Mouse (Mus musculus): ENCODE results near the gene Hgd. TPM values are rescaled to one million over a fixed set of nuclear protein-coding genes. Genes with fewer than 3 reads are reported as not detected.
"Not testable (repeated sequence)": the region's sequence is repeated elsewhere in the genome, so short reads cannot be mapped to it uniquely, and the experiment has no call there.

Hgd gene
- total RNA-seq, 2 experiments from 2014 or later: 20.0 to 33.9 TPM

DNA sequence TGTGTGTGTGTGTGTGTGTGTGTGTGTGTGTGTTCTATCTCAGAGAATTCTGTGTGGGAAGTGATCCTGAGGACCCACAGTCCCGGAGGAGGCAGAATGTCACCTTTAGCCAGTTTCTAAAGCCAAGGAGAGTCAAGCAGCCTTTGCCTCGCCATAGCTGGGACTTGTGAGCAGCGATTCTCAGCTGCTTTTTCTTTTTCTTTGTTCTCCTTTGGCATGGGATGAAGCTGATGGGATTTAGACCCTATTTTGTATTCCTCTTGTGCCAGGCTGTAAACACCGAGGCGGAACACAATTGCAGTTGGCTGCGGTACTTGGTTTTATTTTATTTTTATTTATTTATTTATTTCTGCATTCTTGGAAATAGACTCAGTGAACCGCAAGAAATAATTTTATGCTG, 49.1 kb downstream of the Hgd start:
- no peak for DNase-seq

DNA sequence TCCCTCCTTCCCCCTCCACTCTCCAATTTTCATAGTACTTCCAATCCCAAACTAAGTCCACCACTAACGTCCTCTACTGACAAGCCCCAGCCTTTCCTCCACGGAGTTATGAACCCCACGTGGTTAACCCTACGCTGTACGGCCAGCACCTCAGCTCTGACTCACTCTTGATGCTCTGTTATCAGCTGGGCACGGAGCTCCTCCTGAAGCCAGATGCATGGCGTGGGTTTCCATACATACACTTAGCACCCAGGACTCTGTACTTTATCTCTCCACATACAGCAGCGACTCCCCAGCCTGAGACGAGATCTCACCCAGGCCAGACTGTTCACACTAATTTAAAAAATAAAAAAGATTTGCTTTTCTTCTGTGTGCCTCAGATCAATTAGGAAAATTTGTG, 54.6 kb downstream of the Hgd start:
- DNase-seq: no peak

DNA sequence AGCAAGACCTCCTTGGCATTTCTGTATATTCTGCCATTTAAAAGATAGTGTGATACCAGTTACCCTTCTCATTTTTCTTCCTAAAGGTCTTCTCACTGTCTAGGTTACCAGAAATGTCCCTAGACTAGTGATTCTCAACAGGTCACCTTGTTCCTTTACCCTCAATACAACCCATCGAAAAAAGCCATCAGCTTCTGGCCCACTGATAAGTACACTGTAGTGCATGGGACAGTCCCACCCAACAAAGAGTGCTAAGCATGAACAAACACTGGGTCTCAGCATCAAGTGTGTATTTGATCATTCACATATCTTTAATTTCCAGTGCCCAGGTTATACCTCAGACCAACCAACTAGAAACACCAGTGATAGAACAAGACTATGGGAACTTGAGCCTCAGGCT, 55.1 kb downstream of the Hgd start:
- no peak for DNase-seq

DNA sequence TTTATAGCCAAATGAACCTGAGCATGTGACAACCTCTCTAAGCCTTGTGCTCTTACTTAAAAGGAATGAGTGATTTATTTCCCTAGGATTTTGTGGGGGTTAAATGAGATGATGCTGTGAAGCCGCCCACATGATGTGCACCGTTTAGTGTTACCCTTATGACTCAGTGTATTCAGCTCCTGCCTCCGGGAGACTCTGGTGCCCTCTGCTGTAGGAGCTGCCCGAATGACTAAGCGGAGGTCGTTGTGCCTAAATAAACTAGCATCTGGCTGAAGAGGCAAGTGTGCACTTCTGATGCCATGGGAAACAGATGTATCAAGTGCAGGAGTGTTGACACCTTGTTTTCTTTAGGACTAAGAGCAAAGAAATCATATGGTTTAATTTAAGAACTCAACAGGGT, 56.2 kb downstream of the Hgd start:
- DNase-seq: peak; percentile 41

DNA sequence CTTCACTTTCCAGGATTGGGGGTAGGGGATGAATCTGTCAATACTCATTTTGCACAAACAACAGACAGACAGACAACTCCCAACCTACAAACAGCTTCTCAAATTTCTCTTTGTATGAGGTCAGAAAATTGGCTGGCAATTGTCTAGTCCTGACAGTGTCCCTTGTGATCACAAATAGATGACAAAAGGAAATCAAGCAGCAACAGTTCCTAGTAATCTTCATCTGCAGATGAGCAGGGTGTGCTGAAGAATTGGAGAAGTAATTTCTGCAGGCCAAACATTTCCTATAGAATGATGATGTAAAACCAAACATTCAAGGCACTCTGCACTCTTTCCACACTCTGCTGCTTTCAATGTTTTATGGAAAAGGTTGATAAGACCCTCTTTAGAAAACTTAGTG, 57.8 kb downstream of the Hgd start:
- DNase-seq: no peak

DNA sequence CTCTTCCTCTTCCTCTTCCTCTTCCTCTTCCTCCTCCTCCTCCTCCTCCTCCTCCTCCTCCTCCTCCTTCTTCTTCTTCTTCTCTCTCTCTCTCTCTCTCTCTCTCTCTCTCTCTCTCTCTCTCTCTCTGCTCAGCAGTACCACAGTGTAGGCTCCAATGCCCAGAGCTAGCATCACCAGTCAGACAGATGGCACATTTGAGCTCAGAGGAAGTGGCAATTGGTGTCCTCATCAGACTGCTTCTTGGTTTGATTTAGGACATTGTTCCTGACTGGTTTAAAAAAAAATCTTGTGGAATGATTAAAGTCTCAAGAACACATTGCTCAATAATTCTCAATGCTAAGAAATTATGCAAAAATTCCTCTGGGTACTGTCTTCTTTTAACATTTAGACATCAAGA, 60.6 kb downstream of the Hgd start:
- DNase-seq: not testable (repeated sequence)

DNA sequence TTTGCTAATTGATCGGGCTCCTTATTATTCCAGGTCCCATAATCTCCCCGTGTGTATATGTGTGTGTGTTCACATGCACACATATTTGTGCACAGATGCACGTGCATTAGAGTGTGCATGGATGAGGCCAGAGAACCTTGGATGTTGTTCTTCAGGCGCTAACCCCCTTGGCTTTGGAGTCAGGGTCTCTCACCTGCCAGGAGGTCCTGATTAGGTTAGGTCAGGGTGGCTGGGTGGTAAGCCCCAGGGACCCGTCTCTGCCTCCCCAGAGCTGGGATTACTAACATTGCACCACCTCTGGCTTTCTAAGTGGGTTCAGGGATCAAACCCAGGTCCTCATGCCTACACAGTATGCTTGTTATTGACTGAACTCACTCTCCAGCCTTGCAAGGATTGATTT, 64.5 kb downstream of the Hgd start:
- DNase-seq: no peak

DNA sequence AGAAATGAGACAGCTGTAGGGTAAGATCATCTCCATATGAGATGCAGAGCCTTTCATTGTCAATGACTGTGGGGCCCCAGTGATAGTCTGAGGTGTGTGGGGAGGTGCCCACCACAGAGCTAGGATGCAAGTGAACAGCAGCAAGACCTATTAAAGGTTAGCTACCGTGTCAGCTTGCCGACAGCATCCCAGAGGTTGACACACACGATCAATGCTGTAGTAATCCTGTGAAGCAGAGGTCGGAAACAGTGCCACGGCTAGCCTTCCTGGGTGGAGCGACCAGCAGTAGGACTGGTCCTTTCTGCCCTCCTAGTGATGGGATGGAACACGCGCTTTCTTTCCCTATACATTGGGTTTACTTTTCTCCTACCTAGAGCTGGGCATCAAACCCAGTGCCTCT, 65.3 kb downstream of the Hgd start:
- no peak for DNase-seq

DNA sequence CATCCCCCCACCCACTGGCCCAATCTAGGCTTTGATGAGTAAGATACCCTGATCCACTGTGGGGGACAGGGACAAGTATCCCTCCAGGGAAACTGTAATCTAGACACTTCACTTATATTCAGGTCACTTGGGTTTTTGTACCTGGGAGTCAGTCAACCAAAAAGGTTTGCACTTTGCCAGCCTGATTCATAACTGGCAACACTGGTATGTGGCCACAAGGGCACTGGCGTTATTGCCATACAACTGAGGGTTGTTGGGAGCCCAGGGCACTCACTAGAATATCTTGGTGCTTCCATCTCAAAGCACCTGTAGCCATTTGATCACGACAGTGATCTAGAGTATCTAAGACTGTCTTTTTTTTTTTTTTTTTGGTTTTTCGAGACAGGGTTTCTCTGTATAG, 65.8 kb downstream of the Hgd start:
- no peak for DNase-seq

DNA sequence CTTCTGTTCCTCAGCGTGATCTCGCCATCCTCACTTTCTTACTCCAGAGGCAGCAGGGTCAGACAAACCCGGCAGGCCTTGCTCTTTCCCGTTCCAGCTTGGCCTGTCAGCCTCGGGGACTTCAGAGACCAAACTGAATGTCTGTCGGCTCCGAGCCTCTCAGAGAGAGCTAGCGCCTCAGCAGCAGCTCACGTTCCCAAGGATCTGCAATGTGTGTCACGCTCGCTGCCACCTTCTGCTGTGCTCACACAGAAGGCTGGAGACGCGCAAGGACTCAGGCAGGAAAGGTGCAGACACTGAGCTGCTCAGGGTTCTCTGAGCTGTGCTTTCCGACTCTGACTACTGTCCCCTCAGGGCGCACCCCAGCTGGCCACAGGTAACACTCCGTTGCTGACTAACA, 67.1 kb downstream of the Hgd start:
- no peak for DNase-seq

DNA sequence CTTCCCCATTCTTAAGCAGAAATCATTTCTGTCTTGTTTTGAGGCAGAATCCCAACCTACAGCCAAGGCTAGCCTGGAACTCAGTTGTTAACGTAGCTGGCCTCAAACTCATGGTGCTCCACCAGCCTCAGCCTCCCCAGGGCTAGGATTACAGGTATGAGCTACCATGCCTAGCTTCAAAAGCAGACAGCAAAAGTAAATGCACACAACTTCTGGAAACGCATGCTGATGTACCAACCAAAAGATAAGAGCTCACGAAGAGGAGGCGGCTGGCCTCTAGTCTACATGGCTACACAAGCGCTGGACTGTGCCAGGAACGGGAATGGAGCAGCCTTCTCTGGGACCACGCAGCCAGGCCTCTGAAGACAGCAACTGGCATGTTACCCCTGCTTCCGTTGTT, 68.0 kb downstream of the Hgd start:
- no peak for DNase-seq

DNA sequence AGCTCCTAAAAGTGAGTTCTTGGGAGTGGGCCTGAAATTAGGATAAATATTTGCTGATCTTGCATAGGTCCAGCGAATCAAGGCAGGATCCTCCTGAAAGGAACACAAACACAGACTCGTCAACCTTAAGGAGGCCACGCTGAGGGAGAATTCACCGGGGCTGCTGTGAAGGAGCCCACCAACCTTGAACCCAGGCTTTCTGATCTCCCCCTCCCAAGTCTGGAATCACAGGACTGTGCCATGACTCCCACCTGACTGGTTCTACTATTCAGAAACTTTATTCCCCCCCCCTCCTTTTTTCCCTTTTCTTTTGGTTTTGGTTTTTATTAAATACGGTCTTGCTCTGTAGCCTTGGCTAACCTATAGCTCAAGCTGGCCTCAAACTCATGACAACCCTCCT, 69.1 kb downstream of the Hgd start:
- DNase-seq: no peak

DNA sequence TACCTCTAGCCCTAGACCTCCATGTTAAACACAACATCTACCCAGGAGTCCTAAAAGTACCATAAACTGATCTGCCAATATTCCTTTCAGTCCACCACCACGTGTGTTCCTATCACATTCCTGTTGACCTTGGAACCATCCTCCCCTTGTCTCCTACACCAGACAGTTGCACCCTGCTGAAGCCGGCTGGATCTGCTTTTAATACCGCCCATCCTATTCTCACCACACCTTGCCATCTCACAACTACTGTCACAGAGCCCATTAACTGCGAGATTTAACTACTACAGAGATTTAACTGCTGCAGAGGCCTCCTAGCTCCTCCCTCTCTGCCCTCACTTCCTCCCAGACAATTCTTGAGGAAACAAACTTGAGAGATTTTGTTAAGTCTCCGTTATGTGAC, 71.5 kb downstream of the Hgd start:
- no peak for DNase-seq

DNA sequence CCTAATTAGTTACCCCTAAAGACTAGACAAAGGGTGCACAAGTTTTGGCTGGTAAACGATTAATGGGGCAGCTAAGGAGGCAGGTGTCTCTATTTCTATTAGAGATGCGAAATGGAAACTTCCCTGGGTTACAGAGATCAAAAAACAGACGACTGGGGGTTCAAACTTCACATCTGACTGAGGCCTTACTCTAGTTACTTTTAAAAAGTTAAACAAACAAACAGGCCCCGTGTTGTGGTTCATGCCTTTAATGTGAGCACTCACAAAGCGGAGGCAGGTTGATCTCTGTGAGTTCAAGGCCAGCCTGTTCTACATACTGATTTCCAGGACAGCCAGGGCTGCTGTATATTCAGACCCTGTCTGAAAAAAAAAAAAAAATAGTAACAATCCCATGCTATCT, 72.7 kb downstream of the Hgd start:
- no peak for DNase-seq

DNA sequence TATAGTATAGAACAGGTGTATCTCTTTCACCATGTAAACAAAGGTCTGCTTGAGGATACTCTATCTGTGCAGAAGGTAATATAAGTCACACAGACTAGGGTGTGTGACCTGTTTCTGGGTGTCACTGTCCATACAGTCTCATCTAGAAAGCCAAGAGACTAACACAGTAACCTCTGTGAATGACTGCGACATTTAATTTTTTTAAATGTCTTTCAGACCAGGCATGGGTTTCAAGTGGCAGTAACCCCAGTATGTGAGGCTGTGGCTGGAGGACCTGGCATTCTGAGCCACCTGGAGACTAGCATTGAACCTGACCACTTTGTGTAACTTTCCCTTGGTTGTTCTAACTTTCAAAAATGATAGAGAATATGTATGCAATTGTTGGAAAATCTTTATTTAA, 73.1 kb downstream of the Hgd start:
- no peak for DNase-seq

DNA sequence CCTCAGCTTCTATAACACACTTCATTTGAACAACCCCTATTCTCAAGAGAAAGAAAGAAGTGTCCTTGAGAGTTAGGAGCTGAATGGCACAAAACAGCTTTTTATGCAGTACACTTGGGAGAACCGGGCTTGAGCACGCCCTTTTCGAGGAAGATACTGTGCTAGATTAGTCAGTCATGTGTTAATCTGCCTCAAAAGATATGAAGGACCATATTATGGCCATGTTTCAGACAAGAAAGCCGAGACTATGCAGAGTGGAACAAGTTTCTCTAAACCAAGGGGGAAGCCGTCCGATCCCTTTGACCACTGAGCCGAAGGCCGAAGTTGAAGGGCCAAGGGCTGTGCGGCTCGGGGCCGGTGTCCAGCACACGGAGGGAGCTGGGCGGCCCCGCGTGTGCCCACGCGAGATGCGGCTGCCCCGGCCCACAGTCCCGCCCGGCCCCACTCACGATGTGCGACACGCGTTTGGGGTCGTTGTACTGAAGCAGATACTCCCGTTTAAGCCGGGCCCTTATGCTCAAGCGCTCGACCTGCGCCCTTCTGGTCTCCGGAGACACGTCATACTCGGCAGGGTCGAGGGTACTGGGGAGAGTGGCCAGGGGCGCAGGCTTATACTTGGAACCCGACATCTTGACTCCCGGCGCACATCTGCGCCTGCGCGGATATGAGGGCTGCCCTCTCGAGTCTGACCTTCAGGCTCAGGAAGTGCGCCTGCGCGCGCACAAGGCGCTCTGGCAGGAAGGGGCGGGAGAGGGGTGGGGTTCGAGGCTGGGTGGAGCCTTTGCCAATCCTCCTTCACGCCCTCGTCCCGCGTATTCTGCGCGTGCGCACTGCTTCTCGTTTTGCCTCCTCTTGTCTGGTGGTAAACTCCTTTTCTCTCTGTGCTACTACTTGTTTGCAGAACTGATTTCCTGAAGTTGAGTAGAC, 74.0 kb downstream of the Hgd start, which contains the start of gene Ndufb4:
Gene Ndufb4 (minus strand): TSS at position 723 of the 927 bp plus-strand sequence.
- peak; percentile 96 for DNase-seq

DNA sequence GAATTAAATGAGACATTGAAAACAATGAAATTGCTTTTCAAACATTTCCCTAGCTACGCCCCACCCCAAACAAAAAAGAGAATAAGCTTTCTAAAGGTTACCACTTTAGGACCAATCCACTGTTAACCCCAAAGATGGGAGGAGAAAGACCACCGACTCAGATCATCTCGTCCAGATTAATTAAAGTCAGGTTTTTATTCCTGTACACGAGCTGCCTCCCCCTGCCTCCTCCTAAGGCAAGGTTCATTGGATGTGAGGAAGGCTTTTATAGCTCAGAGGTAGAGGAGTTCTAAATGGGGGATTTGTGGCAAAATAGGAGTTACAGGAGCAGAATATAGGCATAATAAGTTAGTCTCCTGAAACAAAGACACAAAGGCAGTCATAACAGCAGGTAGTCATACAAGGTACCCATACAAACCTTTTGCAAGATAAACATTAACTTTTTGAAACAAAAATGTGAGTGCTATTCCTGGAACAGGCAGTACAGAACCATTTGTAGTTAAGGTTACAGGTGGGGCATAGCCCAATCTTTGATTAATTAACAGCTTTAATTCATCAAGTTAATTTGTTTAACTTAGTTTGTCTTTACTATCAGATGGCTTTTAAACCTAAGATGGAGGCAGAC, 75.0 kb downstream of the Hgd start:
- DNase-seq: no peak

DNA sequence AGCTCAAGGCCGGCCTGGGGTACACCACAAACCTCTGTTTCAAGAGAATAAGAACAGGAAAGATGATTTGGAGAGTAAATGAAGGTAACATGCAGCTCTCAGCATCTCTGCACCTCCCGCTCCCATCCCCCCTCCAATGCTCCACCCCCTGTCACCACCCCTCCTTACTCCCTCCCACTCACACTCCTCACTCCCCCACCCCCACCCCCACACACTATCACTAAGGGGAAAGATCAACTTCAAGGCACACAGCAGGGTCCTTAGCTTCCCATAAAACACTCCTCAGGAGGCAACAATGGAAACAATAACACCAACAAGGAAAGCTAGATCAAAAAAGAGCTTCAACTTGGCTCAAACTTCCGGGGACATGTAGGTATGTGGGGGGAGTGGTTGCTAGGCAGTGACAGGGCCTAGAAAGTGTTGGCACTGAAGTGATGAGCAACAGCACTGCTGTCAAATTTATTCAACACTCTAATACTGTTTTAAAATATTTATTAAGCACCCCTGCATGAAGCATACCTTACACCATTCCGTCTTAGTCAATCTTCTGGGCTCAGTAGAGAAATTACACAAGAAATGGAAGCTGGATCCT, 75.9 kb downstream of the Hgd start:
- no peak for DNase-seq

DNA sequence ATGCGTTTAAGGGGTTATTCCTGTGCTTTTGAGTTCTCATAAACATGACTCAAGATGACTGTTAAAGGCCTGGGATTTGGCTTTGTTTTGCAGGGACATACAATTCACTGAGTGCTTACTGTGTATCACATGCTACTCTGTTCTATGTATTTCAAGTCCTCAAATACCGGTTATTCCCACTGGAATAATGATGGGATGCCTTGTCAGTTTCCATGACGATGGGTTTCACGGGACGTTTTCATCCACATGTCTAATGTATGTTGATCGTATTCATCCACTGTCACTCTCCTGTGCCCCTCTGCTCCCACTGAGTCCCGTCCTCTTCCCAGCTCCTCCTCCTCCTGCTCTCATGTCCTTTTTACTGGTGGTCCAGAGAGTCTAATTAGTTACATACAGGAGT, 76.8 kb downstream of the Hgd start:
- DNase-seq: no peak

DNA sequence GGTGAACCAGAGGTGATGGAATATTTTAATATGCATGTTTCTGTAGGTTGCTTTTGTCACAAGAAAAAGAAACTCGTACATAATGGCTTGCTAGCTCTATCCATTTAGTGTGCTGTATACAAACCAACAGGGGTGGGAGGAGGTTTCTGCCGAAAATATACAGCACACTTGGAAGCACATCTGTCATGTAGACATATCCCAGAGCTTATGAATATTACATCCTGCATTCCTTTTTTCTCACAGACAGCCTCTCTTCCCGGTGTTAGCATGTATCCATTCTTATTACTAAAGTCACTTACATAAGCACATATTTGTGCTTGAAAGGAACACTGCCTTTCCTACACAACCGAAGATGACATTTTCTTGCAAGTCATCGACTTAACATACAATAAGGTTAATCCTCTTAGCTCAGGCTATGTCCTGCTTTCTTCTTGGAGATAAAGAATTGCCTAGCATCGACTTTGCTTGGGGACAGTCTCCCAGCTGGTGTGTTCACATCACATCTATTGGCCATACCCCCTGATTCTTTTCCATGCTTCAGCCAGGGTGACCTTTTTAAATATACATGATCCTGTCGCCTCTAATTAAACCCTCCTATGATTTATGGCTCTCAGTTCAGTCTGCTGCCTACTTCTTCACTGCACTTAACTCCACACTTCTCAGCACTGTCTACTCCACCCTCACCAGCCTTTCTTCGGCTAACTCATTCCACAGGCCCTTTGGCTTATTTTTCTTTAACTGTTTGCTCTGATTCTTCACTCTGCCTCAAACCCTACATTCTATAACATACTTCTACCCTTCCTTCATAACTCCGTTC, 83.9 kb downstream of the Hgd start:
- DNase-seq: no peak

DNA sequence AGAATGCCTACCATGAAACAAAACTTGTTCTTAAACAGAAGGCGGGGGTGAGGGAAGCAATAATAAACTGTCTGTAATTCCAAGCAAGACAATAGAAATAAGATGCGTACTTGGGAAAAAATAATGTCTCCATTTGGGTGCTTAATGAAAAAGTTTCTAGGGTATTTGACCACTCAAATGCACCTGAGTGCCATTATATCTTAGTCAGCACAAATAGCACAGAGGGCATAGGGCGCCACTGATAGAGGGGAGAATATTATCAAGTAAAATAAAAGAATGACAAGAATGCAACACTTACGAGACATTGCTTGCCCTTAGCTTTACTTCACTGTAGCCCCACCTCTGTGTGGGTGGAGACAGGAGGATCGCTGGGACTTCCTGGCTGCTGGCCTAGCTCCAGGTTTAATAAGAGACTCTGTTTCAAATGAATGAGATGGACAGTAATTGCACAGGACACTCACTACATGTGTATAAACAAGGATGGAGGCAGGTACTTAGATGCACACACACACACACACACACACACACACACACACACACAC, 85.5 kb downstream of the Hgd start:
- no peak for DNase-seq

DNA sequence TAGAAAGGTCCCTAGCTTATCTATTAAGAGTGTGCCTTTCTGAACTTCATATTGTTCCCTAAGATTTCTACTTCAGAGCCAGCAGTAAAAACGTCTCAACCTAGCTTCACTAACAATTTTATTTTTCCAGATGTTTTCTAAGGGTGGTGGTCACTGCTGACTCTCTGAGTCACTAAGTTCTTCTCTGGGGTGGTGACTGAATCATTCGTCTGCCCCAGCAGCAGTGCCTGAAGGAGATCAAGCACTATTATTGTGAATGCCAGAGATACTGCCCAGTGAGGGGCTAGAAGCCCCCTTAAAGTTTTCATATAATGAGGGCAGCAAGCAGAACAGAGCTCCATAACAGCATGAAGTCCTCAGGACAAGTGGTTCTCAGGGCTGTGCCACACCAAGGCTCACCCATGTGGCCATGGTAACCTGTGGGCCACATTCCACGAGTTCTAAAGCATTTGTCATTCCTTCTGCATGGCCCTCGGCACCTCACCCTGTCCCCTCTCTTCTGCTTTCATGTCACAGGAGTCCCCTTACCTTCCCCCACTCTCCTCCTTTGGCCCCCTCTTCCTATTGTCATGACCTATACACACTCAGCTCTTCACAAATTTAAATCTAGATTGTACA, 90.8 kb downstream of the Hgd start:
- DNase-seq: no peak

Measured in adrenal gland, postnatal 10 days (tissue).